Mouse (Mus musculus) spleen, adult 12 weeks (tissue): Measurements from ENCODE around the gene Asprv1.

Source experiments
- DNase-seq: peaks from one replicate; pipeline ENCODE4 v3.0.0; 2022; ENCODE audit warnings: low spot score

Asprv1 gene

GRCm38 (mm10) chr6:86615301-86615700 lies 12.7 kb upstream of the Asprv1 start:
- DNase-seq: no peak

GRCm38 (mm10) chr6:86623201-86623600 lies 4.8 kb upstream of the Asprv1 start:
- no peak for DNase-seq

GRCm38 (mm10) chr6:86624074-86625030 lies 3.6 kb upstream of the Asprv1 start:
- DNase-seq: no peak

GRCm38 (mm10) chr6:86630141-86630540 lies 2.2 kb downstream of the Asprv1 start:
- DNase-seq: no peak

- DNase-seq: peak; percentile 50
Observed at GRCm38 (mm10) chr6:86636495-86636894, 8.5 kb downstream of the Asprv1 start.

- DNase-seq: peak; percentile 49
Observed at GRCm38 (mm10) chr6:86637171-86637835, 9.3 kb downstream of the Asprv1 start.

- DNase-seq: no peak
Observed at GRCm38 (mm10) chr6:86637860-86638259, 9.9 kb downstream of the Asprv1 start.

- no peak for DNase-seq
Observed at GRCm38 (mm10) chr6:86638434-86638833, 10.5 kb downstream of the Asprv1 start.

GRCm38 (mm10) chr6:86639180-86640160 lies 11.5 kb downstream of the Asprv1 start:
- DNase-seq: peak; percentile 71

GRCm38 (mm10) chr6:86640161-86640560 lies 12.2 kb downstream of the Asprv1 start:
- no peak for DNase-seq

- no peak for DNase-seq
Observed at GRCm38 (mm10) chr6:86640776-86641175, 12.8 kb downstream of the Asprv1 start.

- no peak for DNase-seq
Observed at GRCm38 (mm10) chr6:86641716-86642115, 13.8 kb downstream of the Asprv1 start.

- no peak for DNase-seq
Observed at GRCm38 (mm10) chr6:86644775-86645400, 16.9 kb downstream of the Asprv1 start.

- no peak for DNase-seq
Observed at GRCm38 (mm10) chr6:86645551-86645950, 17.6 kb downstream of the Asprv1 start.

- DNase-seq: no peak
Observed at GRCm38 (mm10) chr6:86646143-86646542, 18.2 kb downstream of the Asprv1 start.

GRCm38 (mm10) chr6:86653026-86653425 lies 25.1 kb downstream of the Asprv1 start:
- DNase-seq: no peak

- no peak for DNase-seq
Observed at GRCm38 (mm10) chr6:86654270-86654916, 26.4 kb downstream of the Asprv1 start.

GRCm38 (mm10) chr6:86658501-86658900 lies 30.5 kb downstream of the Asprv1 start:
- DNase-seq: no peak

GRCm38 (mm10) chr6:86660161-86660877 lies 32.4 kb downstream of the Asprv1 start:
- peak; percentile 50 for DNase-seq

GRCm38 (mm10) chr6:86665076-86665475 lies 37.1 kb downstream of the Asprv1 start:
- DNase-seq: no peak
